Mouse (Mus musculus) forebrain, embryonic 11.5 days (tissue): ENCODE results near the gene Kazn. TPM values are rescaled to one million over a fixed set of nuclear protein-coding genes. Genes with fewer than 3 reads are reported as not detected.

Experiments
- ATAC-seq: fragments of 200-750 bp; cut with Nextera tagmentation; replicated peaks from 2 replicates; pipeline ENCODE4 v1.8.0; 2017; ENCODE audit warnings: moderate TSS enrichment; ENCODE audit not compliant: low FRiP score
- DNase-seq: peaks from one replicate; pipeline ENCODE4 v3.0.0-alpha.2; 2017; ENCODE audit warnings: low spot score
- H3K27ac ChIP-seq: fragments of 300-500 bp; sonication (generic); 2 replicates; pipeline ENCODE4 v1.5.1; 2014; ENCODE audit warnings: low read depth, low read length
- H3K27me3 ChIP-seq: fragments of 300-500 bp; sonication (generic); 2 replicates; pipeline ENCODE4 v1.6.1; 2014; ENCODE audit warnings: mild to moderate bottlenecking, low read length, mixed read lengths; ENCODE audit not compliant: control insufficient read depth, insufficient read depth
- H3K36me3 ChIP-seq: fragments of 300-500 bp; sonication (generic); 2 replicates; pipeline ENCODE4 v1.6.1; 2014; ENCODE audit warnings: mild to moderate bottlenecking, low read length, moderate library complexity, mixed read lengths; ENCODE audit not compliant: control insufficient read depth, insufficient read depth
- H3K4me1 ChIP-seq: fragments of 300-500 bp; sonication (generic); replicated peaks from 2 replicates; pipeline ENCODE4 v1.6.1; 2014; ENCODE audit warnings: low read length, mixed read lengths; ENCODE audit not compliant: control insufficient read depth, insufficient read depth
- H3K4me2 ChIP-seq: fragments of 300-500 bp; sonication (generic); 2 replicates; pipeline ENCODE4 v1.6.1; 2014; ENCODE audit warnings: low read depth, mild to moderate bottlenecking, low read length, moderate library complexity, mixed read lengths; ENCODE audit not compliant: severe bottlenecking
- H3K4me3 ChIP-seq: fragments of 300-500 bp; sonication (generic); 2 replicates; pipeline ENCODE4 v1.5.1; 2014; ENCODE audit warnings: low read depth, low read length
- H3K9ac ChIP-seq: fragments of 300-500 bp; sonication (generic); 2 replicates; pipeline ENCODE4 v1.6.1; 2014; ENCODE audit warnings: low read length
- H3K9me3 ChIP-seq: fragments of 300-500 bp; sonication (generic); 2 replicates; pipeline ENCODE4 v1.6.1; 2016; ENCODE audit warnings: low read length, mixed read lengths; ENCODE audit not compliant: control insufficient read depth
- WGBS: fragments of 180-500 bp; shearing (Covaris S2); extraction: QIAGEN DNeasy Blood & Tissue Kit; methylation state at CpG from one replicate; pipeline ENCODE4 v1.1.7; 2014; 5-methylcytosine and 5-hydroxymethylcytosine counted together
- polyA plus RNA-seq: library from polyadenylated mRNA; unstranded; fragments of >200 nt; fragmentation: Nextera tagmentation; extraction: Ambion mirVana; gene quantifications from 2 replicates; pipeline ENCODE4 v1.2.1, GENCODE M21; 2014

Gene Kazn
- polyA plus RNA-seq, 1 experiment from 2014 or later = 18.1 TPM

GRCm38 (mm10) chr4:142065270-142065669 lies 173.9 kb downstream of the Kazn start:
- peaks cover 7% of the 10 kb centered on the region; the same call in 1 of the 2 replicates for H3K27me3 ChIP-seq
- DNase-seq (no peak), ATAC-seq (no peak)
- H3K9me3 ChIP-seq = no peaks in the 10 kb centered on the region
- H3K4me1 ChIP-seq = peaks cover 13% of the 10 kb centered on the region; the same call in 1 of the 2 replicates
- no peak overlapping the region for H3K9ac ChIP-seq
- H3K4me3 ChIP-seq = no peak overlapping the region
- H3K36me3 ChIP-seq = no peaks in the 10 kb centered on the region
- no peak overlapping the region for H3K4me2 ChIP-seq
- no peak overlapping the region for H3K27ac ChIP-seq
- WGBS = 81% methylated on average over 8 of the region's 8 CpGs

- Histone ChIP-seq H3K4me2 (no peak overlapping the region), H3K27me3 (peaks cover 7% of the 10 kb centered on the region; the same call in 1 of the 2 replicates), H3K27ac (no peak overlapping the region), H3K36me3 (no peaks in the 10 kb centered on the region), H3K9ac (no peak overlapping the region), H3K4me3 (no peak overlapping the region), H3K4me1 (peaks cover 13% of the 10 kb centered on the region; the same call in 1 of the 2 replicates), H3K9me3 (no peaks in the 10 kb centered on the region)
- ATAC-seq (no peak), DNase-seq (no peak)
- WGBS = 87% methylated on average over 11 of the region's 11 CpGs
These were observed 174.5 kb downstream of the Kazn start for GRCm38 (mm10) chr4:142064582-142065228.

- Histone ChIP-seq H3K4me3 (no peak overlapping the region), H3K36me3 (no peaks in the 10 kb centered on the region), H3K27ac (no peak overlapping the region), H3K4me1 (0 out of 2 replicates have a peak, but pooled peaks cover 7% of the 10 kb centered on the region), H3K9me3 (no peaks in the 10 kb centered on the region), H3K27me3 (peaks cover under 1% of the 10 kb centered on the region; the same call in 1 of the 2 replicates), H3K4me2 (no peak overlapping the region), H3K9ac (no peak overlapping the region)
- ATAC-seq (no peak), DNase-seq (no peak)
- WGBS = 87% methylated on average over 8 of the region's 8 CpGs
These were observed 176.1 kb downstream of the Kazn start for GRCm38 (mm10) chr4:142063057-142063534.

GRCm38 (mm10) chr4:142061485-142062240 lies 177.5 kb downstream of the Kazn start:
- no peaks in the 10 kb centered on the region for H3K9me3 ChIP-seq
- WGBS = 80% methylated on average over 23 of the region's 23 CpGs
- 0 out of 2 replicates have a peak, but pooled peaks cover 7% of the 10 kb centered on the region for H3K4me1 ChIP-seq
- ATAC-seq (no peak), DNase-seq (no peak)
- H3K9ac ChIP-seq = no peak overlapping the region
- H3K36me3 ChIP-seq = no peaks in the 10 kb centered on the region
- no peak overlapping the region for H3K4me2 ChIP-seq
- no peaks in the 10 kb centered on the region for H3K27me3 ChIP-seq
- H3K27ac ChIP-seq = no peak overlapping the region
- no peak overlapping the region for H3K4me3 ChIP-seq

- no peaks in the 10 kb centered on the region for H3K9me3 ChIP-seq
- H3K27ac ChIP-seq = no peak overlapping the region
- H3K9ac ChIP-seq = no peak overlapping the region
- no peak overlapping the region for H3K4me2 ChIP-seq
- 58% methylated on average over 18 of the region's 18 CpGs for WGBS
- H3K36me3 ChIP-seq = no peaks in the 10 kb centered on the region
- ATAC-seq = no peak
- H3K4me3 ChIP-seq = no peak overlapping the region
- H3K27me3 ChIP-seq = no peaks in the 10 kb centered on the region
- DNase-seq = no peak
- 0 out of 2 replicates have a peak, but pooled peaks cover 3% of the 10 kb centered on the region for H3K4me1 ChIP-seq
These were observed 178.5 kb downstream of the Kazn start for GRCm38 (mm10) chr4:142060455-142061378.

- no peak overlapping the region for H3K27ac ChIP-seq
- no peak overlapping the region for H3K9ac ChIP-seq
- ATAC-seq (no peak), DNase-seq (no peak)
- no peak overlapping the region for H3K4me3 ChIP-seq
- H3K27me3 ChIP-seq = no peaks in the 10 kb centered on the region
- H3K9me3 ChIP-seq = no peaks in the 10 kb centered on the region
- H3K4me2 ChIP-seq = no peak overlapping the region
- 0 out of 2 replicates have a peak, but pooled peaks cover 3% of the 10 kb centered on the region for H3K4me1 ChIP-seq
- WGBS = 86% methylated on average over 8 of the region's 8 CpGs
- H3K36me3 ChIP-seq = no peaks in the 10 kb centered on the region
These were observed 179.4 kb downstream of the Kazn start for GRCm38 (mm10) chr4:142059841-142060193.

- 79% methylated on average over 13 of the region's 13 CpGs for WGBS
- ATAC-seq = no peak
These were observed 179.9 kb downstream of the Kazn start for GRCm38 (mm10) chr4:142059113-142059840.

More at GRCm38 (mm10) chr4:142059113-142059840, 179.9 kb downstream of the Kazn start:
- DNase-seq = no peak
- no peaks in the 10 kb centered on the region for H3K36me3 ChIP-seq
- H3K27ac ChIP-seq = no peak overlapping the region
- no peaks in the 10 kb centered on the region for H3K27me3 ChIP-seq
- 0 out of 2 replicates have a peak, but pooled peaks cover 3% of the 10 kb centered on the region for H3K4me1 ChIP-seq
- no peaks in the 10 kb centered on the region for H3K9me3 ChIP-seq
- H3K4me2 ChIP-seq = no peak overlapping the region
- no peak overlapping the region for H3K4me3 ChIP-seq
- H3K9ac ChIP-seq = no peak overlapping the region
